Mouse (Mus musculus): ENCODE data around the gene Zfp182. TPM values are rescaled to one million over a fixed set of nuclear protein-coding genes. Genes with fewer than 3 reads are reported as not detected.

The Zfp182 gene
- 1 to 10 TPM; 2.3 to 2.5 TPM for total RNA-seq (2021)
- long read RNA-seq, experiment 1, partial matches to known transcripts = 0 of 1 reads
- long read RNA-seq, experiment 1, other reads (novel, unspliced or antisense) = 1 of 1 reads
- long read RNA-seq, experiment 2 = 0 reads

GRCm38 (mm10) chrX:21061866-21062543, at the start of gene Zfp182:
TSS of gene Zfp182 (minus strand) at chrX:21062316.
- peak; percentile 89 to 90 for DNase-seq

GRCm38 (mm10) chrX:21089867-21090239, 27.7 kb upstream of the Zfp182 start:
- DNase-seq = no peak

GRCm38 (mm10) chrX:21088983-21089866, 27.1 kb upstream of the Zfp182 start, which contains the start of gene Zfp300:
TSS of gene Zfp300 (minus strand) at chrX:21089527.
- DNase-seq = peak; percentile 76 to 80

GRCm38 (mm10) chrX:21088645-21088982, 26.5 kb upstream of the Zfp182 start:
- DNase-seq = peak in 1 of 2 experiments; percentile 1

- DNase-seq = no peak
These were observed 6.0 kb upstream of the Zfp182 start, which contains the start of gene Spaca5 for GRCm38 (mm10) chrX:21068106-21068505. TSS of gene Spaca5 (plus strand) at chrX:21068406.

- DNase-seq = no peak
These were observed 401 bp upstream of the Zfp182 start for GRCm38 (mm10) chrX:21062544-21062890.

- DNase-seq = no peak
These were observed 656 bp downstream of the Zfp182 start for GRCm38 (mm10) chrX:21061460-21061859.

- no peak for DNase-seq
These were observed 81.2 kb downstream of the Zfp182 start for GRCm38 (mm10) chrX:20980901-20981300.

Other genes with a start within 250 kb of the Zfp182 start
- gene Timp1, start 192.2 kb downstream of the Zfp182 start, total RNA-seq (2021) = 1 to 10 TPM; 2.2 to 3.2 TPM
- under 1 TPM; 0.10 to 0.21 TPM for gene Syn1, start 141.3 kb downstream of the Zfp182 start, total RNA-seq (2021)
- 10 to 100 TPM in 1 of 2 experiments, 1 to 10 TPM in 1; 8.0 to 11.8 TPM for gene Cfp, start 130.8 kb downstream of the Zfp182 start, total RNA-seq (2021)
- gene Elk1, start 111.7 kb downstream of the Zfp182 start, total RNA-seq (2021) = 1 to 10 TPM; 7.4 to 7.5 TPM
- 10 to 100 TPM; 34.8 to 40.8 TPM for gene Uxt, start 100.3 kb downstream of the Zfp182 start, total RNA-seq (2021)
- gene Spaca5, start 6.1 kb upstream of the Zfp182 start, total RNA-seq (2021) = not detected
- under 1 TPM; 0.25 to 0.31 TPM for gene Zfp300, start 27.2 kb upstream of the Zfp182 start, total RNA-seq (2021)
- gene Ssxa1, start 53.5 kb upstream of the Zfp182 start, total RNA-seq (2021) = not detected
- gene Gm21876, start 113.3 kb upstream of the Zfp182 start, total RNA-seq (2021) = not detected